Mouse (Mus musculus) adrenal gland (tissue): ENCODE data around the gene Gm12185.

Experiments
- intact Hi-C: fragments of 180-260 bp; cut with DNase I; formaldehyde crosslinking; loops from one replicate; pipeline ENCODE4 v1.15.1; 2025

Gene Gm12185

DNA sequence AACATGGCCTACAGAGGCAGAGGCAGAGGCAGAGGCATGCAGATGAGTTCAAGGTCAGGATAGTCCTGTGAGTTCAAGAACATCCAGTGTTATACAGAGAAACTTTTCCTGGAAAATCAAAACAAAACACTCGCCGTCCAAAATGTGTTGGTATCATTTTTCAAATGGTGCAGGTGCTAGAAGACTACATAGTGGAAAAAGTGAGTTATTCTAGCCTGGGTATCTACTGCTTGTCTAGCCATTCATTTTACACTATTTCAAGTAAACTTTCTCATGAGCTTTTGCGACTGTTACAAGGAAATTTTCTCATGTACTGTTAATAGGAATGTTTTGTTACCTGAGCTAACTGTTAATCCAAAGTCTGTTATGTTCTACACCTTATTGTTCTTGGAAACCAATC is 73.6 kb downstream of the Gm12185 start:
- intact Hi-C loops = no loop called here

DNA sequence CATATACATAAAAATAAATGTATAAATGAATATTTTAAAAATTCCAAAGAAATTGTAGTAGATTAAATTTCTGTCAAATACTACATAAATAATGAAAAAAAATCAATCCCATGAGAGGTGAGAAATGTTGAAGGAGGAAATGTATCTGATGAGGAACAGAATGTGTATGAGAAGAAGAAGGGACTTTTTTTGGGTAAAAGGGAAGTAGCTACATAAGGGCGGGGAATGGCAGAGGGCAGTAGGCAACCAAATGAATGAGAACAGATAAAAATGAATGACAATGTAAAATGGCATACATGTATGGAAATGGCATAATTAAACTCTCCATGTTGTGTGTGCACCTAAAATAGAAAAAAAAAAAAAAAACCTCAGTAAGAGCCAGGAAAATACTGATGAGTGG is 78.4 kb downstream of the Gm12185 start:
- intact Hi-C loops = no loop called here

DNA sequence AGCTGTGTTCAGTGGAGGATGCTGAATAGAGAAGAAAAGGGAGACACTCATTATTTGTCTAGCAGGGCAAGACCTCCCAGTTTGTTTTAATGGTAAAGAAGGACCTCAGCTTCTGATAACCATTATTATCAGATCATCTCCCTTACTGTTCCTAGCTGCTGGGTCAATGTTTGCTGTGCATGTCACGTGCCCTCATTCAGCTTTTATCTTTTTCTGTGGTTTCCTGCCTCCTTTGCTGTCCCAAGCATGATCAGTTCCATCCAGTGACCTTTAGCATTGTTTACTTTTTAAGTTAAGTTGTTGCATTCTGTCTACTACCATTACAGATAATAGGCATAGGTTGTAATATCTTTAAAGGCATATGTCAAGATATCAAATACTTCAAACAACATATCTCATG is 83.6 kb downstream of the Gm12185 start:
- intact Hi-C loops = loop anchor here (10.0 kb wide), 1 partner anchor 166 kb away; the partner anchor contains the start of gene Ifi47

DNA sequence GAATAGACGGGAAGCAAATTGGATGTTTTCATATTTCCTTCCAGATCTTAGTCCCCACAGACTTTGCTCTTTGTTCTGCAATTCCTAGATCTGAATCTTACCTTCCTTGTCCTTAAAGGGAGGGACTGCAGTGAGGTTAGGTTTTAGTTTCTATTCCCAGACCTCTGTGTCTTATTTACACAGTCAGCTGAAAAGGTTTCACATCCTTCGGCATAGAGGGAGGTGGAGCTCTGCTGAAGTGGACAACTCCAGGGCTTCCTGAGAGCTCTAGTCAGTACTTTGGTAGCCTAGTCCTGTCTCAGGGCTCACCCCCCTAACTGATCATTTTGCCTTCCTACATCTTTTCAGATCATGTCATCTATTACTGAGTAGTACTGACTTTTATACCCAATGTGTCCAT is 90.0 kb downstream of the Gm12185 start, which contains the start of gene Gm5431:
Gm5431 (minus strand) TSS at position 194 of the 400 bp plus-strand sequence.
- intact Hi-C loops = loop anchor here (10.0 kb wide), 1 partner anchor 173 kb away; the partner anchor contains the start of gene Ifi47

DNA sequence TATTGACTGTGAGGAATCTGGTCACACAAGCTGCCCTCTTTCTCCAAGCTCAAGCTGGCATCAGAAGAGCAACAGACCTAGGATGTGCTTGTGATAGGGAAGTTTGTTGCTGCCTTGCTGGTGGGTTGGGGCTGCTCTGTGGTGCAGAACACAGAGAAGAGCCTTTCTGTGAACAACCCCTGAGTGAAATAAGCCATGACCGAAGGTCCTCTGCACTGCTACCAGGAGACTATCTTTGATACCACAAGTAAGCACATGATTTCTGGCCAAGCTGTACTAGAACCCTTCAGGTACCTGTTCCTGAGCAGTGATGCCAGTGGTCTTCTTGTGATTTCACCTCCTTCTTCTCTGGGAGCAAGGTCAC is 90.5 kb downstream of the Gm12185 start:
- intact Hi-C loops = loop anchor here (10.0 kb wide), 1 partner anchor 173 kb away; the partner anchor contains the start of gene Ifi47

DNA sequence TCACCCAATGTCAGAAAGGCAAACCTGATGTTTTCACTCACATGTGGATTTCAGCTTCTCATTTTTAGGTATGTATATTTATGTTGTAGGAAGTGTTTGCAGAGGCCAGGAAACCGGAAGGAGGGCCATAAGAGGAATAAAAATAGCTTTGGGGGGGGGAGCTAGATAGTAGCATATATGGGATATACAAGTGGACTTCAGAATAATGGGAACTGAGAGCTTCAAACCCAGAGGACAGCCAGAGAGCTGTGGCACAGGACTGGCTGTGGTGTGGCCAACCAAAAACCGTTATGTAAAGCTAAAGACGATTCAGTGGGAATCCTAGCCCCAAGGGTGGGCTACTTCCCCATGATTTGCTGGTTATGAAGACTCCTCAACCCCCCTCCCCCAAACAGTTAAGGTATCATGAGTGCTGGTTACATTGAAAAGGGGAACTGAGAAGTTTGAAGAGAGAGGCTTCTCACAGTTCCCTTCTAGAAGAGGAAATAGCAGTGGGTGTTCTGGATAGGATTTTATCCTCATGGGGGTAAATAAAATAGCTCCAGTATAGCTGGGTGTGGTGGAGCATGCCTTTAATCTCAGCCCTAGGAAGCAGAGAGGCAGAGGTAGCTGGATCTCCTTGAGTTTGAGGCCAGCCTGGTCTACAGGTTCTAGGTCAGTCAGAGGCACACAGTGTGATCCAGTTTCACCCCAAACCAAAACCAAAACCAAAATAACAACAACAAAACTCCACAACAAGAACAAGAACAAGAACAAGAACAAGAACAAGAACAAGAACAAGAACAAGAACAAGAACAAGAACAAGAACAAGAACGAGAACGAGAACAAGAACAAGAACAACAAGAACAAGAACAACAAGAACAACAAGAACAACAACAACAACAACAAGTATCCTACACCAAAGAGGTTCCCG is 91.1 kb downstream of the Gm12185 start:
- intact Hi-C loops = loop anchor here (10.0 kb wide), 1 partner anchor 174 kb away; the partner anchor contains the start of gene Ifi47

DNA sequence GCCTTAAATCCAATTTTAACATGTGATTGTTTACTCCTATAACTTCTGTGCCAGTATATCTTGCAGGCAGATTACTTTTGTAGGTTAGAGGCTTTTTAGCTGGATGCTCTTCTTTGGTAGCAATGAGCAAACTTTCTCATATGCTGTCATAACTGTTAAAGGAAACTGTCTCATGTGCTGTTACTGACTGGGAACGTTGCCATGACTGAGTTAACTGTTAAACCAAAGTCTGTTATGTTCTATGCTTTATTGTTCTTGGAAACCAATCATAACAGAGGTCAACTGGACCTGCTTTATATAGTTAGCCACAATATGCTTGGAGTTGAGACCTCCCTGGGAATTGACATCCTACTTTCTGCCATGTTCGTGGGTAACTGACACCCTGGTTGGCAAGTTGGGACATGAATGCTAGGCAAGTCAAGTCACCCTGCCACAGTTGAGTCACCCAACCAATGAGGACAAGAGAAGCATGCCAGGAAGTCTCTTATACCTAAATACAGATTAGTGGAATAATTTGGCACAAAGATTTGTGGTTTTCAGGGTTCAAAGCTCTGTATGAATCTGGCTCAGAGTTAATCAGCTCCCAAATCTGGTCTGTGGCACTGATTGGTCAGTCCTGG is 93.1 kb downstream of the Gm12185 start:
- intact Hi-C loops = no loop called here

DNA sequence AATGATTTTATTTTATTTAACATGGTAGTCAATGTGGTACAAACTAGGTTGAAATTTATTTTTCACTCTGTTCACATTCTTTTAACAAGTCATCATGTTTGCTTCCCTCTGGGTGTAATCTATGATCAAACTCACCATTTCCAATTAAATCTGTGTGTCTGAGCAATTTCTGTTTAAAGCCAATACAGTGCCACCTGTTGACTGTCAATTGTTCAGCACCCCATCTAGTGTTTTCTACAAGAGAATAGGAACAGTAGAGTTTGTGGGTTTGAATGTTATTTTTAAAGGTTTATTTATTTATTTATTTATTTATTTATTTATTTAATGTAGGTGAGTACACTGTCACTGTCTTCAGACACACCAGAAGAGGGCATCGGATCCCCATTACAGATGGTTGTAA is 115.3 kb downstream of the Gm12185 start:
- intact Hi-C loops = loop anchor here (10.0 kb wide), 1 partner anchor 378 kb away; no protein-coding TSS in a partner anchor

DNA sequence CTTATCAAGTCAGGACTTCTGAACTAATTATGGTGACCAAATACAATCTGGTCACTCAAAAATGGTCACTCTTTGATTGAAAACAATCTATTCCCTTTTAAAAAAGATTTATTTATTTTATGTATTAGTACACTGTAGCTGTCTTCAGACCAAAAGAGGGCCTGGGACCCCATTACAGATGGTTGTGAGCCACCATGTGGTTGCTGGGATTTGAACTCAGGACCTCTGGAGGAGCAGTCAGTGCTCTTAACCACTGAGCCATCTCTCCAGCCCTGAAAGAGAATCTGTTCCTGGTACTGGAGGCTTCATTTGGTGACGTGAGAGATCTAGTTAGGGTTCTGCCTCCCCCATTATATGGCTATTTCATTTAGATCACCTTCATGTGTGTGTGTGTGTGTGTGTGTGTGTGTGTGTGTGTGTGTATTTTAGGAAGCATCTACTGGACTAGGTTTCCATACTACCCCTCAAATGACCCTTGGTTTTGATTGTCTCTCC is 116.6 kb downstream of the Gm12185 start:
- intact Hi-C loops = loop anchor here (2.0 to 10.0 kb wide), 2 partner anchors 227 to 379 kb away; no protein-coding TSS in a partner anchor

DNA sequence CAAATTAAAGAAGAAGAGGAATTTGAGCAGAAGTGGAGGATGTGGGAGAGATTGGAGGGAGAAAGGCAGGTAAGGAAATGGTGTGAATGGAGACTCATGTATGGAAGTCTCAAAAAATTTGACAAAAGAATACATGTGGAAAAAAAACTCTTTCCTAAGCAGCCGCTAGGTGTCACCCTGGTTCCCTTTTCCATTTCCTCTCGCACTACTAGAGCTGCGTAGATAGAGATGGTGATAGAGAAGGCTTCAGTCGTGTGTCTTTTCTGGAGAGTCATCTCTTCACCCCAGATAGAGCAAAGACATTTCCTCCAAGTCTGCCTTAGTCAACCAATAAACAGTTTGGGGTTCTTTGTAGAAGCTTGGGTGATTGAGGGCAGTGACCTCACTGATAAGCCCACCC is 117.6 kb downstream of the Gm12185 start:
- intact Hi-C loops = loop anchor here (2.0 to 10.0 kb wide), 3 partner anchors 228 to 380 kb away; partner anchors contain the start of gene Zfp62

DNA sequence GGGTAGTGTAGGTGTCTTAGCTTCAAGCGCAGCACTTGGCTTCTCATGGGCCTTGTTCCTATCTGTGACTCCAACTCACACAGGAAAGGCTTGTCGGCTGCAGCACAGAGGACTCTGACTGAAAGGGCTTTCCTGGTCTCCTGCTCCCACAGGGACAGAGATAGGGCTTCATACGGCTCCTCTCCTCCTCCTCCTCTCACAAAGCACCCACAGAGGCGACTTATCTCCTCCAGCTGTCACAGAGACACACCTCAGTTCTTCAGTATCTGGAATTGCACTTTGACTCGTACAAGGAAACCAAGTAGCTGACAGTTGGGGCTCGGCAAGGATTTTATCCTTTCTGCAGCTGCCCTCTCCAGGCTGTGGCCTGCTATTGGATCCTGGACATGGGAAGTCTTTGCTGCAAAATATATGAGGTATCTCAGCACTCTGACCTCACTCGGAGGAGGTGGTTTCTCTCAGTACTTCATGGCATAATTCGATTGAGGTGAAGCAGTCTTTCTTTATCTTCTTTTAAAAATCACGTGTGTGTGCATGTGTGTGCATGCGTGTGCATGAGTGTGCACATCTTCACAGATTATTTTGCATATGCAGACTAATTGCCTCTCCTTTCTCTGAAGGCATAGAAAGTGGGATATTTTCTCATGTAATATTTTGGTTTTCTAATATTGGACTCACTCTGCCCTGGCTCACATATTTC is 118.3 kb downstream of the Gm12185 start:
- intact Hi-C loops = loop anchor here (2.0 to 10.0 kb wide), 3 partner anchors 229 to 381 kb away; partner anchors contain the start of gene Zfp62

DNA sequence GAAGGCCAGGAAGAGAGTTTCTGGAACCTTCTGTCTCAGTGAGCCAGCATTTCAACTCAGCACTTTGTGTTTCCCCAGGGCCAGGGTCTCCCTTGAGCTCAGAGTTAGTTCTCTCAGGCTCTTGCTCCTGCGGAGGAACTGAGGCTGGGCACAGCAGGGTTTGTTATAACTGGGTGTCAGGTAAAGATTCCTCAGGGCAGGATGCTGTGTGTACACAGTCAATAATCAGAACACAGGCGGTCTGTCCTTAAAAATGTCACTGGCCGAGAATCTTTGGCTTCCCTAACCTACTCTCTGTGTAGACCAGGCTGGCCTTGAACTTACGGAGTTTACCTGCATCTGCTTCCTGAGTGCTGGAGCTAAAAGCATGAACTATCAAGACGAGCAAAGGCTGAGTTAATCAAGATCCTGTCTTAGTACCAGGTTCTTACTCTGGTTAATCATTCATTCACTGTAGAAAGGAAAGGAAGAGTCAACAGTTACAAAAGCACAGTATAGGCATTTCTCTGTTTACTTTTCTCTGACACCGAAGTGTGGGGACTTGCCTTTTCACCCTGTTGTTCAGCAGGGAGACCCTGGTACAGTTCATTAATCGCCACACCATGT is 119.2 kb downstream of the Gm12185 start:
- intact Hi-C loops = loop anchor here (5.0 to 10.0 kb wide), 2 partner anchors 330 to 382 kb away; partner anchors contain the start of gene Zfp62

DNA sequence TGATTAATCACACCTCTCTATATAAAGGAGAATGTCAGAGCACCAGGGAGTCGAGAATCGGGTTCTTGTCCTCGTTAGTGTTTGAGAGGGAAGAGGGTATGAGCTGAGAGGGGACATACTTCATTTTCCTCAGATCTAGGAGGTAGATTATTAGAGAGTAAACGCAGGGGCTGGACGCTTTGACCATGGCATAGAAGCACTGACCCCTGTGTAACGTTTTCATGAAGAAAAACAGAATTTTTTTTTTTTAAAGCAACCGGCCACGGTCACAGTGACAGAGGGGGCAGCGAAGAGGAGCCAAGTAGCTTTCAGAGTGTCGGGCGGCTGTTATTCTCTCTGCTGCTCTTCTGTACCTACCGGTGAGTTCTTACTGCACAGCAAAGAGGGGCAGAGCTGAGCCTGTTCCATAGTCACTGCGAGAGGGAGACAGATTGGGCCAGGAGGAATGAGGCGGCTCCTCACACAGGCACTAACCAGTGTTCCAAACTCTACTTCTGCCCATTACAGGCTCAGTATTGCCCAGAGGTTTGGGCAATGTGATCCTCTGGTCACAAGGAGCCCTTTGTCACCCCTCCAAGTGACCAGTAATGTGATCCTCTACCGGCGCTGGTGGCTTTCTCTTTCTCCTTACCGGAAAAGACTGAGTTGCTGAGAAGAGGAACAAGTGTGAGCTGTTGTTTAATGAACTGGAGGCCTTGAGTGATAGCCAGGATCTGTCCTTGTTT is 120.0 kb downstream of the Gm12185 start:
- intact Hi-C loops = loop anchor here (5.0 to 10.0 kb wide), 2 partner anchors 330 to 383 kb away; partner anchors contain the start of gene Zfp62

DNA sequence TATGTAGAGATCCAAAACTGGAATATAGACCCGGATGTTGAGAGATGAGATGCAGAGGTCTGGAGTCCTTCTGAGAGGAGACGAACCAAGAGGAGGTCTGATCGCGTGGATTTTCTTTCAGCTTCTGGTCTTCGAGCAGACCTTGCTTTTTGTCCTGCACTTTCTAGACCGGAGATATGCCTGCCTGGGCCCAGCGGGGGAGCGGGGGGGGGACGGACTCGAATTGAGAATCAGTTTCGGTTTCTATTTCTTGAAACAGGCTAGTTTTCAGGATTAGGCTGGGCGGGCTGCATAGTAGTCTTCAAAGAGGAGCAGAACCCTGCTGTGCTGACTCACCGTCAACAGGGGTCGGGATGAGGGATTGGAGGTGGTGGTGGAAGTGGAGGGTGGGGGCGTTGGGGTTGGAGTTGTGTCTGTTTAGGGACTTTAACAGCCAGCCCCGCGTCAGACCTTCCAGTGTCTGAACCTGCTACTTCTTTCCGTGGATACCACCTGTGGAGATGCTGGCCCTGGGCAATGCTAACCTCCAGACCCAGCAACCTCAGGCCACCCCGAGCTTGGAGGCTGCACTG is 120.7 kb downstream of the Gm12185 start, which contains the start of gene Irgm1:
Irgm1 (minus strand) TSS at position 483 of the 572 bp plus-strand sequence.
- intact Hi-C loops = loop anchor here (5.0 to 10.0 kb wide), 2 partner anchors 331 to 384 kb away; partner anchors contain the start of gene Zfp62

DNA sequence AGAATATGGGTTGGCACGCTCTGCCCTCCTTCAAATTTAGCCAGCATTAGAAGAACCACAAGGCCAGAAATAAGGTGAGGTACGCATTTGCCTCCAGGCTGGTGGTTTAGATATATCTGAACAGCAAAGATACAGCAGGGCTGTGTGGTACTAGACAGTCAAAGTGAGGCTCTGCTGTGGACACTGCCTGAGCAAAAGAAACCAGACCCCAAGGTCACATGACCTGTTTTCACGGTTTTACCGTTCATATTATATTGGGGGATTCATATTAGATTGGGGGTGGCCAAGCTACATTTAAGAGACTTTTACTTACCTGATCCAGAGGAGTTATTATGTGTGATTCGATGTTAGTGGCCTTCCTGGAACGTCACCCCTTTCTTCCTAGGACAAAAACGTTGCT is 121.2 kb downstream of the Gm12185 start:
- intact Hi-C loops = loop anchor here (5.0 to 10.0 kb wide), 2 partner anchors 332 to 384 kb away; partner anchors contain the start of gene Zfp62

DNA sequence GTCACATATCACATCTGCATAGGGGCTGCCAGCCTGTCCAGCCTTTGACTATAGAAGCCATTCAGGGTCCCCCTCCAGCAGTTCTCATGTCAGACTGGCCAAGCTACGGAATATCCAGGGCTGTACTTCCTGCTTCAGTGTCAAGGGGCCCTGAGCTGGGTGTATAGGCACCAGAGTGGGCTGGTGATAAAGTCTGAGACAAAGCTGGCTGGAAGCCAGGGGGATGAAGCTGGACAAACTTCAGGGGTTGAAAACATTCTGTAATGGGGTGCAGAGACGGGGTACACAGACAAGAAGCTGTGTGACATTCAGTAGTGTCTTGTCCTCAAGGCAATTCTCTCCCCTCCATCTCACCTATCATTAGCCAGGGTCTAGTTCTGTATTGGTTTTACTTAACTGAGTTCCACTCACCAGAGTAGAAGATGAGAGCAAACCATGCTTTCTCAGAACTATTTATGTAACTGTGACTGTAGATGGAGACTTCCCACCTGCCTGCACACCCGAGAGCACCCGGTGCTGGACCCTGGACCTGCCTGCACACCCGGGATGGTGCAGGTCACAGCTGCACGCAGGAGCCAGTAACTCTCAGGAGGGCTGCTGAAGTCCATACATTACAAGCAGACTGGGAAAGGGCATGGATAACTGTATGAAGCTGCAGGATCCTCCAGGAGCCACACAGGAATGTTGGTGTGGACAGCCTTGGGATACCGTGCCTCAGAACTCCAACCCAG is 122.5 kb downstream of the Gm12185 start:
- intact Hi-C loops = loop anchor here (5.0 to 10.0 kb wide), 2 partner anchors 333 to 385 kb away; partner anchors contain the start of gene Zfp62

DNA sequence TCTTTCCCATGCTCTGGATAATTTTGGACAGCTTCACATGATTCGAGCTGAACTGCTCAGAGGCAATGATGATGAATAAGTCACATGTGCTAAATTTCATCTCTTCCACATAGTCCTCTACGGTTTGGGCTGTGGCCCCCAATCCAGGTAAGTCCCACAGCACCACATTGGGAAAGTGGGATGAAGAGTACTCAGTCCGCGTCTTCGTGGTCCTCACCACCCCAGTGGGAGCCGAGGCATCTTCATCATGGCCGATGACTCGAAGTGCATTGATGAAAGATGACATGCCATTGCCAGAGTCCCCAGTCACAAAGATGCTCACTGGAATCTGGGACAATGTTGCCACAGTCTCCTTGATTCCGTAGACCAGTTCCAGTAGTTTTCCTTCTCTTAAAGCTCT is 125.5 kb downstream of the Gm12185 start:
- intact Hi-C loops = no loop called here

DNA sequence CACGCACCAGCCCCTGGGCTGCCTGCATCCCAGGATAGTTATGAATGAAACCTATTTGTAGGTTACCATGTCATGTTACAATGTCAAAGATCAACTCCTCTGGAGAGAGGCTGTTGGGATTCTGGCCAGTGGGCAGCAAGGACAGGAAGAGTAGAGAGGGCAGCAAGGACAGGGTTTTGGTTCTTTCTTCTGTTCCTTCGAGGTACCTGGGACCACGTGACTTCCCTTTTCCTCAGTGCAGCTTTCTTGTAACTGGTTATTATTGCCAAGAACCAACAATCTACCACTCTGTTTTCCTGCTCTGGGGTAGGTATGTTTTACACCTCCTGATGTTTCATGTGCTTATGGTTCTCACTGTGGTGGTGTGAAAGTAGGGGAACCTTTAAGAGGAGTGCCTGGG is 128.2 kb downstream of the Gm12185 start:
- intact Hi-C loops = no loop called here
